Mouse (Mus musculus): Measurements from ENCODE around the gene Gm49355. TPM values are rescaled to one million over a fixed set of nuclear protein-coding genes. Genes with fewer than 3 reads are reported as not detected.

Gene Gm49355
- total and polyA plus RNA-seq, 2 experiments from 2014 or later, result 0.15 TPM; not detected in 1

GRCm38 (mm10) chr14:12346865-12347600 lies 63.3 kb downstream of the Gm49355 start:
- H3K27ac ChIP-seq (ENCODE audit: low read depth), result no peak overlapping the region
- no peak for DNase-seq (ENCODE audit: low spot score)
- H3K4me3 ChIP-seq (ENCODE audit: low read depth, low read length), result peak overlapping the region; percentile 43
- no peaks in the 10 kb centered on the region for H3K4me1 ChIP-seq (ENCODE audit: control insufficient read depth, insufficient read depth)
- 2% methylated on average over 26 of the region's 26 CpGs for WGBS
- no peak for ATAC-seq (ENCODE audit: insufficient read depth, low read depth)
- peak overlapping the region; percentile 60 for H3K4me2 ChIP-seq (ENCODE audit: low read depth, low read length)
- H3K9me3 ChIP-seq (replicated peaks; ENCODE audit: control insufficient read depth, low read length), result no peaks in the 10 kb centered on the region
- peaks cover 99% of the 10 kb centered on the region for H3K27me3 ChIP-seq (ENCODE audit: control insufficient read depth, insufficient read depth, low read length)
- TF ChIP-seq CTCF (IDR thresholded peaks at IDR 0.05; ENCODE audit: low read depth) (no peak), EP300 (IDR thresholded peaks at IDR 0.05; ENCODE audit: low read depth) (no peak)
- no peaks in the 10 kb centered on the region for H3K36me3 ChIP-seq (replicated peaks; ENCODE audit: control insufficient read depth, insufficient read depth, low read length)
- H3K9ac ChIP-seq (replicated peaks; ENCODE audit: low read depth, low read length), result no peak overlapping the region

DNA sequence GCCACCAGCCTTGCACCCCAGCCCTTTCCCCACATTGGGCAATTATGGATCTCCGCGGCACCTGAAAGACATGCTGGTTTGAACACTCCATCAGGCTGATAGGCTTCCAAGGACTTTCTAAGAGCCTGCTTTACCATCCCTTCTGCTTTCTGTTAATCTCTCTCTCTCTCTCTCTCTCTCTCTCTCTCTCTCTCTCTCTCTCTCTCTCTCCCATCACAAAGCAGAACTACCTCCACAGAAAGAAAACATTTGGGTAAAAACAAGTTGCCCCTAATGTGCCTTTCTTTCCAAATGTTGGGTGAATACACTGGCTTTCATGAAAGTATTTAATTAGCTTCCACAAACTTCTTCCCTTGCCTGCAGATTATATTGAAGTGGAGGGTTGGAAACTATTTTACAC lies 64.3 kb downstream of the Gm49355 start, which contains the start of gene Fezf2:
Fezf2 (minus strand) TSS at position 101 of the 400 bp plus-strand sequence.
- H3K9ac ChIP-seq (replicated peaks; ENCODE audit: low read depth, low read length), result no peak within 1 kb of the TSS
- peak within 1 kb of the TSS; percentile 43; the same call in 1 of the 2 replicates for H3K4me3 ChIP-seq (ENCODE audit: low read depth, low read length)
- TF ChIP-seq CTCF (IDR thresholded peaks at IDR 0.05; ENCODE audit: low read depth), result no peak
- TF ChIP-seq EP300 (IDR thresholded peaks at IDR 0.05; ENCODE audit: low read depth), result no peak
- H3K9me3 ChIP-seq (replicated peaks; ENCODE audit: control insufficient read depth, low read length), result no peaks in the 10 kb centered on the region
- H3K27me3 ChIP-seq (ENCODE audit: control insufficient read depth, insufficient read depth, low read length), result peaks cover 96% of the 10 kb centered on the region
- no peak for DNase-seq (ENCODE audit: low spot score)
- no peaks in the 10 kb centered on the region for H3K4me1 ChIP-seq (ENCODE audit: control insufficient read depth, insufficient read depth)
- WGBS, result 3% methylated on average over 2 of the region's 2 CpGs
- H3K27ac ChIP-seq (ENCODE audit: low read depth), result no peak within 1 kb of the TSS
- no peak for ATAC-seq (ENCODE audit: insufficient read depth, low read depth)
- no peaks in the 10 kb centered on the region for H3K36me3 ChIP-seq (replicated peaks; ENCODE audit: control insufficient read depth, insufficient read depth, low read length)
- peak within 1 kb of the TSS; percentile 60; the same call in 1 of the 2 replicates for H3K4me2 ChIP-seq (ENCODE audit: low read depth, low read length)

- no peaks in the 10 kb centered on the region for H3K4me1 ChIP-seq (ENCODE audit: control insufficient read depth, insufficient read depth)
- H3K27me3 ChIP-seq (ENCODE audit: control insufficient read depth, insufficient read depth, low read length), result peaks cover 96% of the 10 kb centered on the region
- H3K36me3 ChIP-seq (replicated peaks; ENCODE audit: control insufficient read depth, insufficient read depth, low read length), result no peaks in the 10 kb centered on the region
- DNase-seq (ENCODE audit: low spot score), result no peak
- H3K9ac ChIP-seq (replicated peaks; ENCODE audit: low read depth, low read length), result no peak overlapping the region
- ATAC-seq (ENCODE audit: insufficient read depth, low read depth), result no peak
- WGBS, result 14% methylated on average over 15 of the region's 15 CpGs
- H3K27ac ChIP-seq (ENCODE audit: low read depth), result no peak overlapping the region
- no peak overlapping the region for H3K4me2 ChIP-seq (ENCODE audit: low read depth, low read length)
- H3K9me3 ChIP-seq (replicated peaks; ENCODE audit: control insufficient read depth, low read length), result no peaks in the 10 kb centered on the region
- no peak overlapping the region for H3K4me3 ChIP-seq (ENCODE audit: low read depth, low read length)
- no peak for TF ChIP-seq EP300 (IDR thresholded peaks at IDR 0.05; ENCODE audit: low read depth)
- no peak for TF ChIP-seq CTCF (IDR thresholded peaks at IDR 0.05; ENCODE audit: low read depth)
These were observed 65.7 kb downstream of the Gm49355 start for GRCm38 (mm10) chr14:12349334-12350090.

DNA sequence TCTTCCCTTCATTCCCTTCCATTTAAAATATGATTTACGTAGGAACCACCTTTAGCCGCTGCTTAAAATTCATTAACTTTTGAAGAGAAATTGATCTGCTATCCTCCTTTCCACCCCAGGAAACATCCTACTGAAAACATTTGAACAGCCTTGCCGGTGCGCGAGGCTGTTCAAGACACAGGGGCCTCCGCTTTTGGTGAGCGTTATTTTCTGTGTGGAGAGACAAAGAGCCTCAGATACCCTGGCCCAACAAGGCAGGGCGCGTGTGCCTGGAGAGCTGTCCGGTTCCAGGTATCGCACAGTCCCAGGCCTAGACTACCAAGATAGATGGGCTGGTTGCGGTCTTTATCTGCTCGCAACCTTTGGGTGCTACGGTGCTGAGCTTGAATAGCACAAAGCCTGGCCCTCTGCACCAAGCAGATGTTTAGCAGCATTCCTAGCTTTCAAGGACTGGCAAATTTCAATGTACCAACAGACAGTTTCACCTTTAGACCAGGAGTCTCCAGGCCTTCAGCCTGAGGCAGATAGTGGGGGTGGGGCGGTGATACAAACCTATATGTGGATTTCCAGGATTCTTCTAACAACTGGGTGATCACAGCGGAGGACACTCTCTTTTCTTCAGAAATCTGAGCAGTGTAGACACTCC lies 66.6 kb downstream of the Gm49355 start:
- Histone ChIP-seq H3K9ac (replicated peaks; ENCODE audit: low read depth, low read length) (no peak overlapping the region), H3K4me1 (ENCODE audit: control insufficient read depth, insufficient read depth) (no peaks in the 10 kb centered on the region), H3K27me3 (ENCODE audit: control insufficient read depth, insufficient read depth, low read length) (peaks cover 88% of the 10 kb centered on the region), H3K4me3 (ENCODE audit: low read depth, low read length) (no peak overlapping the region), H3K27ac (ENCODE audit: low read depth) (no peak overlapping the region), H3K36me3 (replicated peaks; ENCODE audit: control insufficient read depth, insufficient read depth, low read length) (no peaks in the 10 kb centered on the region), H3K9me3 (replicated peaks; ENCODE audit: control insufficient read depth, low read length) (no peaks in the 10 kb centered on the region), H3K4me2 (ENCODE audit: low read depth, low read length) (no peak overlapping the region)
- DNase-seq (ENCODE audit: low spot score) (no peak), ATAC-seq (ENCODE audit: insufficient read depth, low read depth) (no peak)
- no peak for TF ChIP-seq EP300 (IDR thresholded peaks at IDR 0.05; ENCODE audit: low read depth)
- TF ChIP-seq CTCF (IDR thresholded peaks at IDR 0.05; ENCODE audit: low read depth), result no peak
- WGBS, result 13% methylated on average over 16 of the region's 16 CpGs

Other genes with a start within 250 kb of the Gm49355 start
- 8.8 and 108 TPM in 2 replicates for gene 3830406C13Rik, start 197 bp downstream of the Gm49355 start, total RNA-seq (2014; rRNA removed; ENCODE audit: low replicate concordance)
- gene 3830406C13Rik, start 197 bp downstream of the Gm49355 start, polyA plus RNA-seq (2015; fragmentation: Nextera tagmentation; extraction: Ambion mirVana), result 42.2 and 42.8 TPM in 2 replicates
- not detected in 2 replicates for gene Fezf2, start 64.2 kb downstream of the Gm49355 start, total RNA-seq (2014; rRNA removed; ENCODE audit: low replicate concordance)
- not detected in 2 replicates for gene Fezf2, start 64.2 kb downstream of the Gm49355 start, polyA plus RNA-seq (2015; fragmentation: Nextera tagmentation; extraction: Ambion mirVana)